Mouse (Mus musculus) adrenal gland, adult (tissue): ENCODE measurements around the gene Rundc3a.
"Not testable (repeated sequence)": the region's sequence is repeated elsewhere in the genome, so short reads cannot be mapped to it uniquely, and the experiment has no call there.

ENCODE experiments used
- DNase-seq, 2 experiments: peaks; one replicate each; pipeline ENCODE4 v3.0.0; 2022 to 2023; ENCODE audit warnings: low spot score in 1 of 2; ENCODE audit not compliant: inconsistent age in 2 of 2

The Rundc3a gene

DNA sequence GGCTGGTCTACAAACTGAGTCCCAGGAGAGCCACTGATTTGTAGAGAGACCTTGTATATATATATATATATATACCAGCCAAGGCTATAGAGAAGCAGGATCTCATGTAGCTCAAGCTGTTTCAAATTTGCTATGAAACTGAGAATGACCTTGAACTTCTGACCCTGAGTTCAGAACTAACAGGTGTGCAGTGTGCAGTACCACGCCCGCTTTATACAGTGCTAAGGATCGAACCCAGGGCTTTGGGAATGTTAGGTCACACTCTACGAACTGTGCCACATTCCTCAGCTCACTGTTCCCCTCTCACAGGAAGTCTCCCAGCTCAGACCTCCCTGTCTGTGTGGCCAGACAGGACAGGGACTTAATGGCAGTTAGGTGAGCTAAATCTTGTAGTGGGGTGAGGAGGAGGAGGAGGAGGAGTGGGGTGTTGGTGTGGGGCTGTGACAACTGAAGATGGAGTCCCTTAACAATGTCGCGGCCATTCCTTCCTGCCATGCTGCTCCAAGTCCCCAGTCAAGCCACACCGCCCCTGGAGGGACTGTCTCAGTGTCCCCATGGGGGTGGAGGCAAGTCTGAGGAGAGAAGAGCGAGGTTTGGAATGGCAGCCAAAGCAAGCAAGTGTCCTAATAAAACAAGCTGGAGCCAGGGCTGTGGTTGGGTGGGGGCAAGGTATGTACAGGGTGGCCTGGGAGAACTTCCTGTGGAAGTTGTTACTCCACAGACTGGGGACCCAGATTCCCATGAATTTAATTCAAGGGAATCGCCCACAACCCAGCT lies 25.5 kb upstream of the Rundc3a start:
- DNase-seq = no peak

DNA sequence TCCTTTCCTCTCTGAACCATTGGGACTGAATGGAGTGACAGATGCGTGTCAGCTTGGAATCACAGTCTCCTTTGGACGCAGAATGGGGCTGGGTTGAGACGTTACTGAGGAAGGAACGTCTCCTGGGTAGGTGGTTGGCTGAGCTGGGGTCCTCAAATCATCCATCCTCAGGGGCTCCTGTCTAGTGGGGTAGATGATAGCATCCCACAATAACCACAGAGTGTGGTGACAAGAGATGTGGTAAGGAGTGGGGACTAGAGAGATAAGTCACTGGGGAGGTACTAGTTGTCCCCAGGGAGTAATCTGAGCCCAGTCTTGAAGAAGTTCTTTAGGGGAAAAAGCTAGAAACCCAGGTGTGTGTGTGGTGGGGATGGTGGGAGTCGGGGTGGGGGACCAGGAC lies 24.9 kb upstream of the Rundc3a start:
- DNase-seq = no peak

GRCm38 (mm10) chr11:102369263-102369662 lies 23.9 kb upstream of the Rundc3a start:
- no peak for DNase-seq

- no peak for DNase-seq
Observed at GRCm38 (mm10) chr11:102370285-102370684, 22.9 kb upstream of the Rundc3a start.

GRCm38 (mm10) chr11:102371926-102372685 lies 21.1 kb upstream of the Rundc3a start:
- DNase-seq = no peak

DNA sequence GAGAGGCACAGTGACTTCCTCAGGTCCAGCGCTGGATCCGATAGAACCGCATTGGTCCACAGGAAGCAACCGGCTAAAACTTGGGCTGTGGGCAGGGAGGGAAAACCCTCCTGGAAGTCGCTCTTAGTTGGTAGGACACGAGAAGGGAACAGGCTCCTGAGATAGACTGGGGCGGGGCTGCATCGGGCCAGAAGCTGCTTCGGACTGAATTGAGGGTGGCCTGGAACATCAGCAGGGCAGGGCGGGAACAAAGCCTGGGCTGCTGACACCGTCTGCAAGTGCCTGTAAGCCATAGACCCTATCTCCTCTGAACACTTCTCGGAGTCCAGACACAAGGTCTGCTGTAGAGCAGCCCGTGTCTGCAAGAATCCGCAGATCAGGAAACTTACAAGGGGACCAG lies 20.3 kb upstream of the Rundc3a start:
- DNase-seq = no peak

GRCm38 (mm10) chr11:102373646-102374045 lies 19.6 kb upstream of the Rundc3a start:
- DNase-seq = no peak

DNA sequence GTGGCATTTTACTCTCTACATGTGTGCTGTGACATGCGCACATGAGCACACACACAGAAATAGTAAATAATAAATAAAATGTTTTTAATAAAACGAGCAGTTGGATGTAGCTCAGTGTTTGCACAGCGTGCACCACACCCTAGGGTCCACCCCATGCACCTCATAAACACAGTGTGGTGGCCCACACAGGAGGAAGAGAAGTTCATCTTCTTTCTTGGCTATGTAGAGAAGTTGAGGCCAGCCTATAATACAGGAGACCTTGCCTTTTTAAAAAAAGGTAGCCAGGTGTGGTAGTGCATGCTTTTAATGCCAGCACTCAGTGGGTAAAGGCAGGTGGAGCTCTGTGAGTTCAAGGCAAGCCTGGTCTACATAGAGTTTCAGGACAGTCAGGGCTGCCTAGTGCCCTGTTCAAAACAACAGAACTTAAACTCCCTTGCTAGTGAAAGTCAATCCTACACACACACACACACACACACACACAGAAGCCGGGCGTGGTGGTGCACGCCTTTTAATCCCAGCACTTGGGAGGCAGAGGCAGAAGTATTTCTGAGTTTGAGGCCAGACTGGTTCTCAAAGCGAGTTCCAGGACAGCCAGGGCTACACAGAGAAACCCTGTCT lies 19.0 kb upstream of the Rundc3a start:
- DNase-seq = no peak

GRCm38 (mm10) chr11:102375196-102376173 lies 17.7 kb upstream of the Rundc3a start:
- DNase-seq = peak; percentile 90 to 96

GRCm38 (mm10) chr11:102376196-102376835 lies 16.9 kb upstream of the Rundc3a start:
- peak; percentile 29 to 72 for DNase-seq

DNA sequence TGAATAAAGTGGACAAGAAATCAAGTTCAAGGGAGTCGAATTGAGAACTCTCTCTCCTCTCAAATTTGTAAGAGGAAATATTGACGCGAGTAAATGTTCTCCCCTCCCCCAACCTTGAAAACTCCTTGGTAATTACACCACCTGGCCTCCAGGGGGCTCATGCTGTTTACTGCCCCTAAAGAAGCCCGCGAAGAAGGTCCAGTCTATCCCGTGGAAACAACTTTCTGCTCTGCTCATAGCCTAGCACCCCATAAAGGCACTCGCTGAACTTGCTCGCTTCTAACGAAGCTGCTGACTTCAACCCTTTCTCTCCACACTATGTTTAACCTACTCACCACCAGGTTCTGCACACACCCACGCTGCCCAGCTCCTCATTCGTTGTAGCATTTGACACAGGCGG lies 16.0 kb upstream of the Rundc3a start:
- no peak for DNase-seq

DNA sequence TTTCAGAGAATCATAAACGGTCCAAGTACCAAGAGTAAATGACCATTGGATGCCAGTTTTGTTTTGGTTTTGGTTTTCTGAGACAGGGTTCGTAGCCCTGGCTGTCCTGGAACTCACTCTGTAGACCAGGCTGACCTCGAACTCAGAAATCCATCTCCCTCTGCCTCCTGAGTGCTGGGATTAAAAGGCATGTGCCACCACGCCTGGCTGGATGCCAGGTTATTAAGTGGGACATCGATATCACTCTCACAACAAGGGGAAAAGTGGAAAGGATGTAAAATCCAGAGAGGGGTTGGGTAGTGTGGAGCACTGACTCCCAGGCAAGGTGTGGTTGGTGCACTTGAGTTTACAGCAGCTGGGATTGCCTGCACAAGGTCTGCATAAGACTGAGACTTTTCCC lies 13.1 kb upstream of the Rundc3a start:
- DNase-seq = peak in 1 of 2 experiments; percentile 50

- DNase-seq = no peak
Observed at GRCm38 (mm10) chr11:102381341-102382100, 11.7 kb upstream of the Rundc3a start.

DNA sequence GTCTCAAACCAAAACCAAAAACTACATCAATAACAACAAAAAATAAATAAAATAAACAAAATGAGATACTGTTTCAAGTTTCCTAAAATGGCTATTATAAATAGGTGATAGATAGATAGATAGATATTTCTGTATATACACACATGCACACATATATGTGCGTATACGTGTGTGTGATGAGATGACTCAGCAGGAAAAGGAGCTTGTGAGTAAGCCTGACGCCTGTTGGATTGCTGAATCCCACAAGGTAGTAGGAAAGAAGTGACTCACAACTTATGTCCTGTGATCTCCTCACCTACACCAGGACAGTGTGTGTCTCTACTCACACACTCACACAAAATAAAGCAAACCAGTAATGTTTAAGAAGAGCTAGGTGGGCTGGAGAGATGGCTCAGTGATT lies 10.4 kb upstream of the Rundc3a start:
- no peak for DNase-seq

DNA sequence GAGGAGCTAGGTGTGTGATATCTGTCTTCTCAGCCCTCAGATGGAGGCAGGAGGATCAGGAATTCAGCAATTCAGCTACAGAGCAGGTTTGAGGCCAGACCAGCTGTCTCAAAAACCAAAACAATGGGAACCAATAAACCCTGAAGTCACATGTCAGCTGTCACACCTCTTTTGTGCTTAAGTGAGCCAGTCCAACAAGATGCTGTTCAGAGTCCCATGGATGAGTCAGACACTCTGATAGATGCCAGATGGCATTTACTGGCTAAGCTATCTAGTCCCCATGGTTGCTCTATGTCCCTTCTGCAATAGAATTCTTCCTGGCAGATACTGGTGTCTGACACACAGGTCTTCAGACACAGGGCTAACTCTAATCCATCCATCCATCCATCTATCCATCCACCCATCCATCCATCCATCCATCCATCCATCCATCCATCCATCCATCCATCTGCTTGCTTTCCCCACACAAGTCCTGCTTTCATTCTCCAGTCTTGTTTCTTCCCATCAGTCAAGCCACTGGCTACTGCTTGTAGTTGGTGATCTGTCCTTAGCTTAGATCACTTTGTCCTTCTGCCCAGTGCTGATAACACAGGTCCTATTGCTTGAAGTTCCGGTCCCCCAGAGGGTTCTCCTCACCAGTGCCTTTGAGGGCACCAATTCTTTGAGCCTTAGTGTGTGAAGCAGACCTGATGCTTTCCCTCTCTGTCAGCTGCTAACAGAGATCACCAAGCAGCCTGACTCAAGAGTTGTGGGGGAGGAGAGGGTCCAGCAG lies 9.7 kb upstream of the Rundc3a start:
- no peak for DNase-seq

DNA sequence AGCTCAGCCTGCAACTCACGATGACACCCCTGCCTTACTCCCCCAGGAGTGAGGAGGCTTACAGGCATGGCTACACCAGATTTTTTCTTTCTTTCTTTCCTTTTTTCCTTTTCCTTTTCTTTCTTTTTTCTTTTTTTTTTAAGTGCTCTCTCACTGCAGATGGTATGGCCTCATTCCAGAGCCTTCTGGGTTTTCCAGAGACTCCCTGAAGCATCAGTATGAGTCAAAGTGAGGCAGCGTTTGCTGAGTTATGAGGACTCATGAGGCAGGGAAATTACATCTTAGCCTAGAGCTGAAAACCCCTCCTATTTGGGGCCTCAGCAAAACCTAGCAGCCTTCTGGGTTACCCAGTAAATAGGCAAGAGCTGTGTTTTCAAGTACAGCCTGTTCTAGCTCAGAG lies 8.8 kb upstream of the Rundc3a start:
- no peak for DNase-seq

DNA sequence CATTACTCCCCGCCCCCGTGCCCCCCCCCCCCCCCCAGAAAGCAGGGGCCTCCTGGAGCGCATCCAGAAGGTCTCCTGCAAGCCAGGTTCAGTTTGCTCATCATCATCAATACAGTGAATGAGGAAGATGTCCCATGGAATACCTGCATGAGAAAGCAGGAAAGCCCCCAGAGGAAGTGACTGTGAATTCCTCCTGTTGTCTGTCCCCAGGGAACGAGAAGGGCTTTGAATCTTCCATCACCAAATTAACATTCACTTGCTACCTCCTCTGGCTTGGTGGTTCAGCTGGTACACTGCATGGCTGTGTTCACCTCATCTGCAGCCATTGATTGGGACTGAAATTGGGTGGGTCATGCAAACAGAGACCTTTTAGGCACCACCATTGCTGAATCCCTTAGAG lies 8.1 kb upstream of the Rundc3a start:
- DNase-seq = no peak

DNA sequence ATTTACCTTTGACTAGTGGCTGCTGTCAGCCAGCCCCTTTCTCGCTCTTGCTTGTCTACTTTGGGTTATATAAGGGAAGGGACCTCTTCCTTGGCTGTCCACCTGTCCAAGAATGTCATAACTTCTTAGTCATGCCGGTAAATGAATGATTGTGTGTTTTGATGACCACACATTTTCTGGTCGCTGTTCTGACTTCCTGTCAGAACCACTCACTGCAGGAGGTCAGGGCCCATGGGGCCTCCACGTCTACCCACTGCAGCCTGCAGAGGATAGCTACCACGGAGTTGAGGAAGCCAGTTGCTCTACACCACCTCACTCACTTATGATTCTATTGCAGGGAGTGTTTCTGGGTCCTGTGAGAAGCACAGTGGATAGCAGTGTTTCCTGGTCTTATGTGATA lies 7.1 kb upstream of the Rundc3a start:
- no peak for DNase-seq

DNA sequence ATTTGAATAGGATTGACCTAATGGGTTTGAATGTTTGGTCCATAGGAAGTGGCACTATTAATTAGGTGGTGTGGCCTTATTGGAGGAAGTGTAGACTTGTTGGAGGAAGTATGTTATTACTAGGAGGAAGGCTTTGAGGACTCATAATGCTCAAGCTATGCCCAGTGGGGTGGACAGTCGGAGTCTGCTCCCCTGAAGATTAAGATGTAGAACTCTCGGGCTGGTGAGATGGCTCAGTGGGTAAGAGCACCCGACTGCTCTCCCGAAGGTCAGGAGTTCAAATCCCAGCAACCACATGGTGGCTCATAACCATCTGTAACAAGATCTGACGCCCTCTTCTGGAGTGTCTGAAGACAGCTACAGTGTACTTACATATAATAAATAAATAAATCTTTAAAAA lies 3.8 kb upstream of the Rundc3a start:
- not testable (repeated sequence) for DNase-seq
